Mouse (Mus musculus): ENCODE data around the gene Tecr. TPM values are rescaled to one million over a fixed set of nuclear protein-coding genes. Genes with fewer than 3 reads are reported as not detected.

Tecr gene
- total RNA-seq, 4 experiments from 2014 or later: 638 to 678 (median 672) TPM

DNA sequence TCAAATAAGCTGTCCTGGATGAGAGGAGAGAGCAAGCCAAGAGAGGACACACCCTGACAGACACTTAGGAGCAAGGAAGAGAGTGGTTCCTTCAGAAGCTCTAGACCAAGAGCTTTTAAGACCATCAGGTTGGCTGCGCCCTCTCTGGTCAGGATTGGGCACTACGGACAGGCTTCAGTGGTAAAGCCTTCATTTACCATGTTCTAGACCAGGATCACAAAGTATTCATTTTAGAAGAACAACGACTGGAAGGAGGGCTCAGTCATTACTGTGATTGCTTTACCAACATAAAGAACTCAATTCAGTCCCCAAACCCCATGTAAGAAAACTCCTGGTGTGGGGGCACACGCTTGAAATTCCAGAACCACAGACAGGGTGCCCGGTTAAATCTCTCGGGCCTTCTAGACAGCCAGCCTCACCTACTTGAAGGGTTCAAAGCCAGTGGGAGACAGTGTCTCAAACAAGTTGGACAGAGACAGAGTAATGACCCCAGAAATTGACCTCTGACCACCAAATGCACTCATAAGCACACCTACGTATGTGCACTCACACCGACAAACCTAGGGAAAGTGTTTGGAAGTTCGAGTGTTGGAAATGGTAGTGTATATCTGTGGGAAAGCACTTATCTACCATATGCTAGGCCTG lies 41.9 kb downstream of the Tecr start:
- DNase-seq (ENCODE audit: low spot score in 2 of 2): peak in 1 of 2 experiments; percentile 12

DNA sequence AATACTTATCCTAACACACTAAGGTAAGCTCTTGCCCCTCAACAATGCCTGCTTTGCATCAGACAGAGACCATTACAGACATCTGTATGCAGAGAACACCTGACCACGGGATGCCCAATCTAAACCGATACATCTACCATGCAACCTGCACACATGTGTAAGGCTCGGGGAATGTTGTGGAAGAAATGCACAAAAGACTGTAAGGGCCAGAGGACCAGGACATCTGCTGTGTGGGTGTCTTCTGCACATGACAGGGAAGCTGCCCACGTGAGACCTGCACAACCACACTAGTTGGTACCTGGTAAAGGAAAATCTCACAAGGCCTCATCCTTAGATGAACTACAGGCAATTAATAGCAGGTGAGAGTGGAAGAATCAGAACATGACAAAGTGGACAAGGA lies 44.5 kb downstream of the Tecr start:
- no peak for DNase-seq (ENCODE audit: low spot score in 2 of 2)

- DNase-seq (ENCODE audit: low spot score in 2 of 2): no peak
These were observed 45.1 kb downstream of the Tecr start for GRCm38 (mm10) chr8:83562669-83563068.

- DNase-seq (ENCODE audit: low spot score in 2 of 2): no peak
These were observed 72.0 kb downstream of the Tecr start, which contains the start of gene Olfr370 for GRCm38 (mm10) chr8:83535736-83536135. Gene Olfr370 (plus strand): TSS chr8:83535780.

- no peak for DNase-seq (ENCODE audit: low spot score in 2 of 2)
These were observed 73.0 kb downstream of the Tecr start for GRCm38 (mm10) chr8:83534802-83535201.

Other genes with a start within 250 kb of the Tecr start
- gene Clgn, start 218.1 kb downstream of the Tecr start, total RNA-seq (2022): 1 to 10 TPM; 8.6 to 9.6 (median 9.2) TPM
- gene Scoc, start 149.6 kb downstream of the Tecr start, total RNA-seq (2022): 100 to 1,000 TPM; 198 to 226 (median 211) TPM
- gene Olfr370, start 72.2 kb downstream of the Tecr start, total RNA-seq (2022): not detected
- gene Ndufb7, start 41.3 kb downstream of the Tecr start, total RNA-seq (2022): 100 to 1,000 TPM; 115 to 152 (median 134) TPM
- gene Dnajb1, start 222 bp upstream of the Tecr start, total RNA-seq (2022): 10 to 100 TPM; 44.9 to 46.9 (median 45.6) TPM
- gene Gipc1, start 44.7 kb upstream of the Tecr start, total RNA-seq (2022): 10 to 100 TPM; 72.9 to 74.5 (median 74.3) TPM
- 1 to 10 TPM in 3 of 4 experiments, under 1 TPM in 1; 0.83 to 1.5 (median 1.3) TPM for gene Ptger1, start 58.7 kb upstream of the Tecr start, total RNA-seq (2022)
- gene Pkn1, start 91.2 kb upstream of the Tecr start, total RNA-seq (2022): 10 to 100 TPM; 52.2 to 66.2 (median 54.8) TPM
- gene Ddx39, start 107.2 kb upstream of the Tecr start, total RNA-seq (2022): 10 to 100 TPM; 14.4 to 18.4 (median 16.3) TPM
- gene Adgre5, start 133.4 kb upstream of the Tecr start, total RNA-seq (2022): 10 to 100 TPM in 1 of 4 experiments, 1 to 10 TPM in 3; 8.3 to 12.2 (median 8.8) TPM

Measured in left cerebral cortex, adult 8-10 months (tissue).